Mouse (Mus musculus): ENCODE measurements around the gene Nt5e. TPM values are rescaled to one million over a fixed set of nuclear protein-coding genes. Genes with fewer than 3 reads are reported as not detected.

Nt5e gene
- total and polyA plus RNA-seq, 3 experiments = 0.08 to 3.1 (median 0.34) TPM

- no peak for TF ChIP-seq GABPA (IDR thresholded peaks at IDR 0.05; ENCODE audit: insufficient replicate concordance, low read depth, low read length)
- TF ChIP-seq UBTF (IDR thresholded peaks at IDR 0.05; ENCODE audit: low read depth, low read length) = no peak
- TF ChIP-seq JUN (IDR thresholded peaks at IDR 0.05; ENCODE audit: insufficient read depth, low read depth, low read length) = no peak
- no peak for TF ChIP-seq USF1 (IDR thresholded peaks at IDR 0.05; ENCODE audit: low read depth, low read length)
- no peak for TF ChIP-seq RAD21 (IDR thresholded peaks at IDR 0.05; ENCODE audit: low read depth, low read length)
- TF ChIP-seq ZMIZ1 (IDR thresholded peaks at IDR 0.05; ENCODE audit: low read depth, low read length) = no peak
- no peak for TF ChIP-seq EP300 (IDR thresholded peaks at IDR 0.05; ENCODE audit: low read length)
- no peak for TF ChIP-seq E2F4 (IDR thresholded peaks at IDR 0.05; ENCODE audit: insufficient replicate concordance, low read depth, low read length)
- TF ChIP-seq MEF2A (IDR thresholded peaks at IDR 0.05; ENCODE audit: borderline replicate concordance, low read depth, low read length) = no peak
- no peak for TF ChIP-seq POLR2A (IDR thresholded peaks at IDR 0.05; ENCODE audit: low read depth, low read length)
- TF ChIP-seq BHLHE40 (IDR thresholded peaks at IDR 0.05; ENCODE audit: low read depth, low read length) = no peak
- TF ChIP-seq CHD1 (IDR thresholded peaks at IDR 0.05; ENCODE audit: low read depth, low read length) = no peak
- TF ChIP-seq TCF12 (IDR thresholded peaks at IDR 0.05; ENCODE audit: low read depth, low read length) = no peak
- TF ChIP-seq RCOR1 (conservative IDR thresholded peaks at IDR 0.05; ENCODE audit: low read depth, low read length) = no peak
- no peak for TF ChIP-seq CHD2 (IDR thresholded peaks at IDR 0.05; ENCODE audit: low read length)
- TF ChIP-seq PAX5 (IDR thresholded peaks at IDR 0.05; ENCODE audit: low read length) = no peak
- TF ChIP-seq NELFE (IDR thresholded peaks at IDR 0.05; ENCODE audit: low read depth, low read length) = no peak
- TF ChIP-seq MAX (IDR thresholded peaks at IDR 0.05; ENCODE audit: low read length) = no peak
- no peak for TF ChIP-seq IRF4 (IDR thresholded peaks at IDR 0.05; ENCODE audit: low read depth, low read length)
- TF ChIP-seq MYC (IDR thresholded peaks at IDR 0.05; ENCODE audit: low read depth, low read length) = no peak
- no peak overlapping the region for H3K4me2 ChIP-seq (ENCODE audit: insufficient read depth, low read depth, poor library complexity, severe bottlenecking)
- no peaks in the 10 kb centered on the region for H3K9me3 ChIP-seq (replicated peaks; ENCODE audit: low read length)
- no peaks in the 10 kb centered on the region for H3K4me1 ChIP-seq (ENCODE audit: control insufficient read depth in 1 of 2, insufficient read depth in 2 of 2)
- no peaks in the 10 kb centered on the region for H3K79me2 ChIP-seq (replicated peaks; ENCODE audit: control insufficient read depth, extremely low read depth, insufficient read depth, poor library complexity, severe bottlenecking)
- in situ Hi-C loops (cut with MboI; ENCODE audit: low pct_ligation_motif_present, low pct_unique_long_range_greater_than_20kb, low sequenced_read_pairs) (no loop called here), dilution Hi-C loops (cut with MboI; ENCODE audit: extremely low pct_ligation_motif_present, extremely low pct_unique_long_range_greater_than_20kb, low sequenced_read_pairs) (no loop called here)
- H3K27ac ChIP-seq (ENCODE audit: insufficient read depth, low read depth) = no peak overlapping the region
- H3K36me3 ChIP-seq (replicated peaks in 1 of 2; ENCODE audit: control insufficient read depth in 1 of 2, insufficient read depth in 1 of 2, low read length in 1 of 2) = peaks cover 16 to 53% of the 10 kb centered on the region in 2 experiments
- H3K27me3 ChIP-seq (replicated peaks) = no peaks in the 10 kb centered on the region
- H3K9ac ChIP-seq (ENCODE audit: insufficient read depth, low read depth) = no peak overlapping the region
- no peak for DNase-seq (ENCODE audit: extremely low read depth)
- no peak overlapping the region for H3K4me3 ChIP-seq (replicated peaks in 1 of 3; ENCODE audit: low read depth in 2 of 3, low read length in 2 of 3, poor library complexity in 1 of 3)
These were observed 52.1 kb downstream of the Nt5e start for GRCm38 (mm10) chr9:88379057-88379456.

GRCm38 (mm10) chr9:88380076-88380475 lies 53.1 kb downstream of the Nt5e start:
- Histone ChIP-seq H3K9ac (ENCODE audit: insufficient read depth, low read depth) (no peak overlapping the region), H3K4me3 (replicated peaks in 1 of 3; ENCODE audit: low read depth in 2 of 3, low read length in 2 of 3, poor library complexity in 1 of 3) (no peak overlapping the region), H3K4me2 (ENCODE audit: insufficient read depth, low read depth, poor library complexity, severe bottlenecking) (no peak overlapping the region), H3K27me3 (replicated peaks) (no peaks in the 10 kb centered on the region), H3K4me1 (ENCODE audit: control insufficient read depth in 1 of 2, insufficient read depth in 2 of 2) (no peaks in the 10 kb centered on the region), H3K79me2 (replicated peaks; ENCODE audit: control insufficient read depth, extremely low read depth, insufficient read depth, poor library complexity, severe bottlenecking) (no peaks in the 10 kb centered on the region), H3K27ac (ENCODE audit: insufficient read depth, low read depth) (no peak overlapping the region), H3K36me3 (replicated peaks in 1 of 2; ENCODE audit: control insufficient read depth in 1 of 2, insufficient read depth in 1 of 2, low read length in 1 of 2) (peaks cover 18 to 54% of the 10 kb centered on the region in 2 experiments), H3K9me3 (replicated peaks; ENCODE audit: low read length) (no peaks in the 10 kb centered on the region)
- dilution Hi-C loops (cut with MboI; ENCODE audit: extremely low pct_ligation_motif_present, extremely low pct_unique_long_range_greater_than_20kb, low sequenced_read_pairs) = no loop called here
- no peak for DNase-seq (ENCODE audit: extremely low read depth)
- in situ Hi-C loops (cut with MboI; ENCODE audit: low pct_ligation_motif_present, low pct_unique_long_range_greater_than_20kb, low sequenced_read_pairs) = no loop called here
- no peak for TF ChIP-seq MAFK (IDR thresholded peaks at IDR 0.05; ENCODE audit: insufficient replicate concordance, low read length)
- TF ChIP-seq RAD21 (IDR thresholded peaks at IDR 0.05; ENCODE audit: low read depth, low read length) = no peak
- TF ChIP-seq ETS1 (conservative IDR thresholded peaks at IDR 0.05; ENCODE audit: low read depth, low read length) = no peak
- no peak for TF ChIP-seq NELFE (IDR thresholded peaks at IDR 0.05; ENCODE audit: low read depth, low read length)
- no peak for TF ChIP-seq MAX (IDR thresholded peaks at IDR 0.05; ENCODE audit: low read length)
- no peak for TF ChIP-seq BHLHE40 (IDR thresholded peaks at IDR 0.05; ENCODE audit: low read depth, low read length)
- no peak for TF ChIP-seq MXI1 (IDR thresholded peaks at IDR 0.05; ENCODE audit: low read depth, low read length)
- TF ChIP-seq HCFC1 (IDR thresholded peaks at IDR 0.05; ENCODE audit: low read depth, low read length) = no peak
- TF ChIP-seq KAT2A (IDR thresholded peaks at IDR 0.05; ENCODE audit: insufficient replicate concordance, low read length) = no peak
- no peak for TF ChIP-seq ELF1 (IDR thresholded peaks at IDR 0.05; ENCODE audit: low read depth, low read length)
- TF ChIP-seq RCOR1 (conservative IDR thresholded peaks at IDR 0.05; ENCODE audit: low read depth, low read length) = no peak
- no peak for TF ChIP-seq TBP (conservative IDR thresholded peaks at IDR 0.05; ENCODE audit: low read depth, low read length)
- no peak for TF ChIP-seq USF2 (conservative IDR thresholded peaks at IDR 0.05; ENCODE audit: low read depth, low read length)
- no peak for TF ChIP-seq E2F4 (IDR thresholded peaks at IDR 0.05; ENCODE audit: insufficient replicate concordance, low read depth, low read length)
- no peak for TF ChIP-seq TCF12 (IDR thresholded peaks at IDR 0.05; ENCODE audit: low read depth, low read length)
- no peak for TF ChIP-seq JUND (conservative IDR thresholded peaks at IDR 0.05; ENCODE audit: low read depth, low read length)
- no peak for TF ChIP-seq ZMIZ1 (IDR thresholded peaks at IDR 0.05; ENCODE audit: low read depth, low read length)
- no peak for TF ChIP-seq CHD2 (IDR thresholded peaks at IDR 0.05; ENCODE audit: low read length)
